Mouse (Mus musculus) thymus, postnatal 0 days (tissue): Measurements from ENCODE around the gene Cryz. TPM values are rescaled to one million over a fixed set of nuclear protein-coding genes. Genes with fewer than 3 reads are reported as not detected.
"Not testable (repeated sequence)": the region's sequence is repeated elsewhere in the genome, so short reads cannot be mapped to it uniquely, and the experiment has no call there.

ENCODE experiments used
- DNase-seq: peaks from one replicate; pipeline ENCODE4 v3.0.0-alpha.2; 2015; ENCODE audit warnings: low spot score
- polyA plus RNA-seq: library from polyadenylated mRNA; unstranded; fragments of >200 nt; fragmentation: Nextera tagmentation; extraction: Ambion mirVana; gene quantifications from 2 replicates; pipeline ENCODE4 v1.2.1, GENCODE M21; 2015

Gene Cryz
- polyA plus RNA-seq, 1 experiment from 2014 or later = 4.2 TPM

DNA sequence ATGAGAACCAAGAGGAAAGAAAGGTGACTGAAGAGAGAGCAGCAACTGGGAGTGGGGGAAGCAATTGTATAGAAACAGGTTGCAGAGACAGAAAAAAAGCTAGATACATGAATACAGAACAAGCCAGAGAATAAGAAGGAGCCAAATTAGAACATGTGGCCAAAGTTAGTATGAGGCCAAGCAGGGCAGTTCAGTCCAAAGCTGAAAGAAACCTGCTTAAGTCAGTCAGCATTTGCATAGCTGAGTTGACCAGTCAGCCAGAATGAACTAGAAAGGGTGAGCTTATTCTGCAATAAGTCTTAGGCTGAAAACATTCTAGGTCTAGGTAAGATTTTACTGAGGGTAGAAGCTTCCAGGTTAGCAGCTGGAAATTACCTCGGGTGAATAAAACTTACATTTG, 11.4 kb downstream of the Cryz start:
- DNase-seq = no peak

DNA sequence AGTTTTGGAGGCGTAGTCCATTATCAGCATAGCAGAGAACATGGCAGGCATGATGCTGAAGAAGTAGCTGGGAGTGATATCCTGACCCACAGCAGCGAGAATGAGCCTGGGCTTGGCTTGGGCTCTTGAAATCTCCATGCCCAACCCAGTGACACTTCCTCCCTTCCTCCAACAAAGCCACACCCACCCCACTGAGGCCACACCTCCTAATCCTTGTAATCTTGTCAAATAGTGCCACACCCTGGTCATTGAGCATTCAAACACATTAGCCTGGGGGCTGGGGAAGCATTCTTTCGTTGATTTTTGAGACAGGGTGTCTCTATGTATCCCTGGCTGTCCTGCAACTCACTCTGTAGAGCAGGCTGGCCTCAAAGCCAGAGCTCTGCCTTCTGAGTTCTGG, 15.4 kb downstream of the Cryz start:
- DNase-seq = no peak

DNA sequence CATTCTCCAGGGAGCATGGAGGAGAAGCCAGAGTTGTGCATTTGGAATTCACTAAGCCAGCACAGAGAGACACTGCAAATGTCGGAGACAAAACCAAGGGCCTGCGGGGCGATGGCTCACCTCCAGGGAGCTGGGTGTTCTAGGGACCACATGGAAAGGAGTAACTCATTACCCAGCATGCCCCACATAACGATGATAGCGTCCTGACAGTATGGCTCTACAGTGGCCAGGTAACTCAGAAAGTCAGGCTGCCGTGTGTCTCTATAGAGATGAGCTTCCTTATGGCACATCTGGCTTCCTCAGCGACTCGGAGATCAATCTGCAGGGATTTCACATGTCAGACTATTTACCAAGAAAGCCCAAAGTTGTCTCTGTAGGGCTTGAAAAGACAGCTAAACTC, 18.3 kb downstream of the Cryz start:
- DNase-seq = no peak

DNA sequence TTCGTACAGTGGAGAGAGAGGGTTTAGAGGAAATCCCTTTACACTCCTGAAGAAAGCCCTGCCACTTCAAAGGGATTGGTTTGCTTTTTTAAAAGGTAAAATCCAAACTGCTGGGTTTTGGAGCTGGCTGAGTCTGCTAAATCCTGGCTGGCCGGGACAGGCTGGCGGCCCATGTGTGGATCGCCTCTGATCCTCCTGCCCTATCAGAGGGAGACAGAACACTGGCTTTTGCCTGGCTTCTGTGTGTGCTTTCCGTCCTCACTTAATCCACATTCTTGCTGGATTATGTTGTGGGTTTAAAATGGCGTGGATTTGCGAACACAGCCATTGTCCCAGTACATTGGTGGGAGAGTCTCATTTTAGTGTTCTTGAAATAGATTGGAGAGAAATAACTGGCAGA, 18.8 kb downstream of the Cryz start:
- DNase-seq = no peak

DNA sequence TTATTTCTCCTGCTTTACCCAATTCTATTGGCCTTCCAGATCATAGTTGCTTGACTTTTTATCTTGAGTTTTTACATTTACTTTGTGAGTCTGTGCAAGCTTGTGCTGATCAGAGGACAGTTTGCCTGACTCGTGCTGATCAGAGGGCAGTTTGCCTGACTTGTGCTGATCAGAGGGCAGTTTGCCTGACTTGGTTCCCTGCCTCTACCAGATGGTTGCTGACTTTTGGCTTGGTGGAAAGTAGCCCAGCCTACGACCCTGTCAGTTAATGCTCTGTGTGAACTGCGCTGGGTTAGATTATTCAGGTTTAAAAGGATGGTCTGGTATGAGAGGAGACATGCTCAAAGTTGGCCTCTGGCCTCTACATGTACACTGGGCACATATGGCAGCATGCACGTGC, 19.6 kb downstream of the Cryz start:
- DNase-seq = no peak

DNA sequence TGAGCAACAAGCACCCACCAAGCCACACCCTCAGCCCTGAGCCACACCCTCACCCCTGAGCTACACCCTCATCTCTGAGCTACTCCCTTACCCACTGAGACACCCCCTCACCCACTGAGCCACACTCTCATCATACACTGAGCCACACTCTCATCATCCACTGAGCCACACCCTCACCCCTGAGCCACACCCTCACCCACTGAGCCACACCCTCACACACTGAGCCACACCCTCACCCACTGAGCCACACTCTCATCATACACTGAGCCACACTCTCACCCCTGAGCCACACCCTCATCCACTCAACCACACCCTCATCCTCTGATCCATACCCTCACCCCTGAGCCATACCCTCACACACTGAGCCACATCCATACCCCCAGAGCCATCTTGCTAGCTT, 31.8 kb downstream of the Cryz start:
- no peak for DNase-seq

DNA sequence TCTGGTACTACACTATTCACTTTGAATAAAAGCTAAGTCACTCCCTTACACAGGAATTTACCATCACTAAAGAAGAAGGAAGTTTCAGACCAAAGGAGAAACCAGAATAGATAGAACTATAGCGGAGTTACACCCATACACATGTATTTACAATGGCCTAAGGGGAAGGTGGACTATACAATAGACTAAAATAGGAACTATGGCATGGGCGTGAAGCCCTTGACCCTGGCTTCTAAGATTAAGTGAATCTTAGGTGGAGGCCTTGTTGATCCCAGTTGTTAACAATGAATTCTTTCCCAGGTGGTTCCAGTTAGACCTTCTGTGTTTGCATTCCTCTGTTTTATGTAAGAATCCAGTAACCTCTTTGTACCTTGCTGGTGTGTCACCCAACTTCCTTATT, 34.8 kb downstream of the Cryz start:
- DNase-seq = not testable (repeated sequence)

DNA sequence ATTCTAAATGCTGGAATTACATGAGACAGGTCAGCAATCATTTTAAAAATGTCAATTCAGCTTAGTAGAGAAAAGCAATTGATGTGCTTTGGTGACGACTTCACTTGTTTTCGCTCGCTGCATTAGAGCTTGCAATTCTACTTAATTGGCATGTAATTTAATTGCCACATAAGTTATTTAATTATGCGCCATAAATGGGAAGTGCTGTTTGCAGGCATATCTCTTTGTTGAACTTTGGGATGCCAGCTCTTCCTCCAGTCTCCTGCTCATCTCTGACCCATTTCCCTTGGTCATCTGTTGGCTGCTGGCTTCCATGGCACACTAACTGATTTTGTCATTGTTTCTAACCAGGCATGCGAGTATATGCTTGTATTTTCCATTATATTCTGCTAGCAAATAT, 36.6 kb downstream of the Cryz start:
- no peak for DNase-seq

DNA sequence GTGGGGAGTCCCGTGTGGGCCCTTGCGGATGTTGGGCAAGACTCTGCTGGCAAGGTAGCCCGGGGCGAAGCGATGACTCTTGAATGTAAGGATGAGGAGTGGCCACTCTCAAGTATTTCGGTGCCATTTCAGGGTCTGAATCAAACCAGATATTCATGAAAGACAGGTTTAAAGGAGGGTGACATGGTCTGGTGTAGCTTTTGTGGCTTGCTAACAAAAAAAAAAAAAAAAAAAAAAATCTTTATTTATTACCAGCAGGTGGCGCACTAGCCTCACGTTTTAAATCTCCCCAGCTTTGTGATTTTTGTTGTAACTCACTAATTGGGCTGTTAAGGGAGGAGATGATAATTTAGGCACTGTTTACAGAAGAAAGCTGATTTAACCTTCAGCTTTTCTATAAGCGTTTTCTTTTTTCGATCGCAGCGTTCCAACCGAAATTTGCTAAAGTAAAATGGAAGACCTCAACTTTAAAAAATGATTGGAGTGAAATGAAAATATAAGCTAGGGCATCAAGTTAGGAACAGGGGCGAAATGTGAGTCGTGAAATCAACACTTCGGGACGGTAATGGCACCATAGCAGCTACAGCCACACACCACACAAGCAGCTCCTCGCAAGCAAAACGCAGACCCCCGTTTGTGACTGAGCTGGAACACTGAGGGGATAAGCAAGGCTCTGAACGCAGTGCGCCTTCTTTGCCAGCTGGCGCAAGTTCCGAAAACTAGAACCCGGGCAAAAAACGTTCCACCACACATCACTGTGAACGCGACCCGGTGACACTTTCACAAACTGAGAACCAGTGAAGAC, 50.3 kb downstream of the Cryz start:
- DNase-seq = peak; percentile 36

DNA sequence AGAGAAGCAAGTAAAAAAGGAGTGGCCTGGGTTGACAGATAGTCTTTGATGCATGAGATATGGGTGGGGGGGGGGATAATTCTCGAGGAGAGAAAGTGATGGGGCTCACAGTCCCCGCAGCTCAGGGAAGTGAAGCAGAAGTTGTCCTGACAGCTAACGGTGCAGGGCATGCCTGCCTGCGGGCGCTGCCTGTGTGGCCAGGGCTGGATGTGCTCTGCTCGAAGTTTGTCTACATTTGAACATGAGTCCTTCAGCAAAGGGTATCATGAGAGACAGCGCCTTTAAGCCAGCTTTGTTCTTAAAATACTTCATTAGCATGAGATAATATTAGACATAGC, 50.9 kb downstream of the Cryz start:
- DNase-seq = no peak

DNA sequence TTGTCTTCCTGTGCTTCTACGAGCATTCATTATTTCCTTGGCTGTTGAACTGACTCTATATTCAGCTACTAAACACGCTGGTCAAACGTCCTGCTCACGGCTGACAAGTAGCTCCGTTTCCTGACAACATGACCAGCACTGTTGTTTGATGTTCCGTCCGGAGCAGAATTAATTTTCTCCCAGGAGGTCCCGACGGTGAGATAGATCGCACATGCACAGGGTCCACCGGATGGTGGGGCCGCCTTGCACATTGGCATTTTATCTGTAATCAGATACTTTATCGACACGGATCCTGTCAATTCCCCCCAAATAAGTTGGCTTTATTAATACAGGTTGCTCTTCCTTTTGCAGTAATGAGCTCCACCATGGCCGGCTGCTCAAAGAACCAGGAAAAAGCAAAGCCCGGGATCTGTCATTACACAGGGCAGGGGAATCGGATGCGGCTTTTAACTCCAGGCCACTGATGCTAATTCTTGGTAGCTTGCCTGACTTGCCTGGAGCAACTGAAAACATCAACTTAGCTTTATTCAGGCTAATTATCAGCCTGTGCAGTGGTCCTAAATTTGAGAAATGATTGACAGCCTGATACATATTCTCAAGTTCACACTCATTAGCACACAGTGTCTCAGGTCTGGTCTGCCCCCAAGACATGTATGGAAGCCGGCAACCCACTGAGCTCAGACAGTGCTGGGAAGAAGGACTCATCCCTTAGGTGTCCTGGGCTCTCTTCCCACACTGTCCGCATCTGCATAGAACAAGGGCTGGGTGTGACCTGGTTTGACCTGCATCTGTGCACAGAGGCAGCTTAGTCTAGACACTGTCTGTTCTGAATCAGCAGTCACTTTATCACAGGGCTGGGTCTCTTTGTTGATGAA, 53.1 kb downstream of the Cryz start:
- no peak for DNase-seq

DNA sequence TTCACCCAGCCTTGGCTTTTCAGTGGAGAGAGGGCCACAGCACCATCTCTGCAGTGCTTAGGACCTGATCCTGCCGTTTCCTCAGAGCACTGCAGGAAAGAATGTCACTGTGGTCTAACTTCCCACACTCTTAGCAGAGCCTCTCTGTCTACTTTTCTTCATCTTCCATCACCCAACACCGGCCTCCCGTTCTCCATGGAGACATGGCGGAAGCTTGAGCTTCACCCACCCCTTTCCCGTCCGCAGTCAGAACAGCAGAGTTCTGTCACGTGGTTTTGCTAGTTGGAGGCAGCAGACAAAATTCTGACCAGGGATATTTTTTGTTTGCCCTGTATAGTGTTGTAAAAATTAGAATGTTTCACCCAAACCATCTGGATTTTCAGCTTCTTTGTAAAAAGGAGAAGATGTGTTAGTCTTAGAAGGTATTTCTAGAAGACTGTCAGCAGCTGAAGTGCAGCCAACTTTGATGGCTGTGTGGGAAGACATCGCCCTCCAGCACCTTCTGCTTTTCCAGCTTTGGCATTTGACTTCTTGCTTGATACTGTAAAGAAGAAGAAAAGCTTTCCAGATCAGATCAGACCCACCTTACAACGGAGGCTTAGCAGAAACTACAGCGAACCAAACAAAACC, 54.8 kb downstream of the Cryz start:
- DNase-seq = no peak

DNA sequence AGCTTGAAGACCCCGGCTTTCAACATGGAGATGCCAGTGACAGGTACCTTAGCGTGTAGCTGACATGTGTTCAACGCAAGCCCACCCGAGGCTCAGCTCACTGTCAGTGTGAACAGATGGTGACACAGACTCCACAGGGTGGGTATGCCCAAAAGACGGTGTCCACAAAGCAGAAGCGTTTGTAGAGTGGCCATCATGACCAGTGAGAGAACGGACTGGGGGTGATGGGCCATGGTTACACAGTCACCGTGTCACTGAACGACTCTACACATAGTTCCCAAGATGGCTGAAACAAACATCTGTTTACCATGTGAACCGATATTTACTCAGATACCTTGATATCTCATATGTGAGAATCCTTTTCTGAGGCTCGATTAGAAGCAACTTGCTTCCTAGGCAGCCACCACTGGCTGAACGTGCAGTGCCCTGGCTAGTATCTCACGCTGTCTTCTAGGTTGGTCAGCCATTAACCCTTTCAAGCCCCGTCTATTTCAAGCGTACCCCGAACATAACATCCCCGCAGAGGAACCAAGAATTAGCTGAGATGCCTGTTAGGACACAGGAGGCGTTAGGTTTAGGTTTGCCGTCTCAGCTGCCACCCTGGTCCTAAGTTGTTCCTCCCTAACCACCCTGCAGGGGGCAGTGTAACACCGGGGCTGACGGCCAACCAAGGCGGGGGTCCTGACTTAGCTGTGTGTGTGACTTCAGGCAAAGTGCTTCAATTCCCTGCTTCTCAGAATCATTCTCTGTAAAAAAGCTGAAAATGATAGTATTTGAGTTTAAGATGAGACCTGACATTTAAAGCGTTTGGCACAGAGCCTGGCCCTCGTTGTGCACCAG, 56.3 kb downstream of the Cryz start:
- DNase-seq = peak; percentile 61

DNA sequence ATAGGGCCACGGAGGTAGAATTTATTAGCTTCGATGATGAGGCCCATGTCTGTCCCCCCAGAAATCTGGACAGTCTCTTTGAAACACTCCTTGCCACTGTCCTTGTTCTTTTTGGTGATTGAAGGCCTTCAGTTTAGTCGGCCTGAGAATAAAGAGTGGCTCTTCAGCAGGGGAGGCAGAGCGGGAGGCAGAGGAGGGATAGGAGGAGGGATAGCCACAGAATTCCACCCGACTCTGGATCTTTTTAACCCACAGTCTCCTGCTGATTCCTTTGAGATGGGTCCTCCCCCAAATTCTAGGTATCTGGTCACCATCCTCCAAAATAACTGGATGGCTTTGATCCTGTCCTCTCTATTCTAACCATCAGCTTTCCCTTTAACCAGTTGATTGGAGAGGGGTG, 56.9 kb downstream of the Cryz start:
- no peak for DNase-seq

DNA sequence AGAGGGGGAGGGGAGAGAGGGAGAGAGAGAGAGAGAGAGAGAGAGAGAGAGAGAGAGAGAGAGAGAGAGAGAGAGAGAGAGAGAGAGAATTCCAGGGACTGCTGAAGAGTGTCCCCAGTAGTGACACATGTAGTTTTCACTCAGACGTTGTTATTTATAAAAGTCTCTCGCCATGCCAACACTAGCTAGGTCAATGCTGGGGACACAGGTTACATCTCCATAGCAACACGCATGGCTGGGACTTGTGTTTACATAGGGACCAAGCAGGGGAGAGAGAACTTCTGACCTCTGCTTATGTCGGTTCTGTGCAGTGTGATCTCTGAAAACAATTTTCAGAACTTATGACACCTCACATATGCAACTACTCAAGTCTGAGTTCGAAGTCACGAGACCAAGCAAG, 57.8 kb downstream of the Cryz start:
- DNase-seq = no peak

DNA sequence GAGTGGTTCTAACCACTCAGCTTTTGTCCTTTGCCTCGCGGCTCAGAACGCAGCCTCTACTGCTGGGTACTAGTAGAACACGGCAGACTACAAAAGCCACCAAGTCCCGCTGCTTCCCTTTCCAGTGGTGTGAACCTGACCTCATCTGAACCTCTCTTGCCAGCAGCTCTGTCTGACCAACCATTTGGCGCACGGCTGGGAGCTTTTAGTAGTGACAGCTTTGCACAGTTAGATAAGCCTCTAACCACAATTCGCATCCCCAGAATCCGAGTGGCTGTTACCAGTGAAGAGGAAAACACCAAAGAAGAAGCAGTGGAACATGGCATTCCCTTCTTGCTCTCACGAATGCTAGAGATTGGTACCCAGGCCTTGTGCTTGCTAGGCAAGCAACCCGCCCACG, 58.4 kb downstream of the Cryz start:
- no peak for DNase-seq

DNA sequence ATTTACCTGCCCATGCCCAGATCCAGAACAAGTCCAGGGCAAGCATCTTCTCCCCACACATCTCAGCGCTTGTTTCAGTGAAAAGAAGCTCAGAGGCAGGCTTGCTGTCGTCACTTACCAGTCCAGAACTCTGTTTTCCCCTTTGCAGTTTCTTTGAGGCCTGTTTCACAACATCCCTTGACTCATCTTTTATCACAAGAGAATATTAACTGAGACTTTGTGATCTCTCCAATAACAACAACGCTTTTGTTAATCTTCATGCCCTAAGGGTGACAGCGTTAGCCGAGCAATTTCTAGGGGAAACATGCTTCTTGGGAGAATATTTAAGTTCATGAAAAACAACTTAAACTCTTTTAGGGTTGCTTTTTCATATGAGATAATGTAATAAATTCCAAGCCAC, 59.2 kb downstream of the Cryz start:
- no peak for DNase-seq

DNA sequence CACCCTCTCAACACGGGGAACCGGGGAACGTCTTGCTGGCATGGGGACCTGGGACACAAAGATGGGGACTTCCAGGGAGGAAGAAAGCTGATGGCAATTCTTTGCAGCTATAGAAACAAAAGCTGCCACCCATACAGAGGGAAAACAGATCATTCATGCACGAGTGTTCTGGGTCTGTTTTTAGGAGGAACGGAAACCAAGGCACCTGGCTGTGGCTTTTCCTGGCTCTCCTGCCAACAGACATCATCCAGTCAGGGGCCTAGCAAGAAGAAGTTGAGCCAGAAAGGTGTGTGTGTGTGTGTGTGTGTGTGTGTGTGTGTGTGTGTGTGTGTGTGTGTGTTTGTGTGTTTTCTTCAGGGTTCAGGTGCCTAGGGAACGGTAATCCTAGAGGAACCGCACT, 67.0 kb downstream of the Cryz start, which contains the start of gene Erich3:
Gene Erich3, plus strand, starts transcription at position 315 of the 400 bp plus-strand sequence.
- DNase-seq = peak; percentile 21

DNA sequence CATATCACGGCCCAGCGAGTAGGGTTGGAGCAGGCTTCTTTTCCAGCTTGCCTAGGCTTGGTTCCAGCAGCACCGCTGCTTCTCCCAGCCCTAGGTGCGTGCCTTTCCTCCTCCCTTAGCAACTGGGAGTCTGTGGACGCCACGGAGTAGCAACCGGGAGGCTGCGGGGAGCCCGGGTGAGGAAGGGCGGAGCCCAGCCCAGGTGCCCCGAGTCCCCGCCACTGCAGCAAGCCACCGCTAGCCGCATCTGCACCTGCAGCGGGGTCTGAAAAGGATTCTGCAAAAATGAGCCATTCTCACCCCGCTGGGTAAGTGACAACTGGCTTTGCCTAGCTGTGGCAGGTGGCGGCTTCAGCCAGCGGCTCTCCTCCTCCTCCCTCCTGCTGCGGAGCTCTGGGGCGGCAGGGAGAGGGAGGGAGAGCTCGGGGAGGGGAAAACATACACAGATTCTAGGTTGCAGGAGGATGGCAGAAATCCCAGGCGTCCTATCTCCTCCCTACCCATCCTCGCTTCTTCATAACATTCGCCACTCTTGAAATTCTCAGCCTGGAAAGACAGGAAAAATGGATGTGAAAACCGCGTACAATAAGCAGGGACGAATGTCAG, 67.6 kb downstream of the Cryz start:
- peak; percentile 83 for DNase-seq

DNA sequence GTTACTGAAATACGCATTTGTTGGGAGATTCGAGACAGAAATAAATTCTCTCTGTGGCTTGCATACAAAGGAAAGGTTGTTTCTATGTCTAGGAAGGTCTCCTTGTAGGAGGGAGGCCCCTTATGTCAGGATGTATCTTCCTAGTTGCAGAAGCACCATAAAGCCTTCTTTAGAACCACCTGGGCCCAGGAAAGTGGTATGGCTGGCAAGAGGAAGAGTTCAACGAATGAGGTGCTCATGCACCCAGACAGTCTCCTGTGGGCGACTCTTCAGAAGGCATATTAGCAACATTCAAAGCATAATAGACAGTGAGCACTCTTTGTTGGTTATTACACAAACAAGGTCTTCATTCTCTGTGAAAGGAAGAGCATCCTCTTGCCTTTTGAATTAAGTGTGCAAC, 68.1 kb downstream of the Cryz start:
- no peak for DNase-seq

DNA sequence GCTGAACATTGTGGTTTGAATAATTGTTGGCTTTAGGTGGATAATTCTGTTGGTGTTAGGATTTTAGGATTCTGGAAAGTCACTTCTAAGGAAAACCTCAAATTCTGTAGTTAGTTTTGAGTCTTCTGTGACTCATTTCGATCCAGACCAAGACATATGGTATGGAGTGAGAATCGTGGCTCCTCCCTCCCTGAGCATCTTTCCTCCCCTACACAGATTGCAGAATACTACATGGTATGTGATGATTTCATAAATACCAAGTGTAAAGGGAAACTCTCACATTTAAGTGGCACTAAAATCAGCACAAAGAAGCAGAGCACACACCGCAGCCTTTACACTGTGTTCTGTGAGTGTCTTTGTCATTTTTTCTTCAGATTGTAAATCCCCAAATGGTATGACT, 72.0 kb downstream of the Cryz start:
- DNase-seq = no peak
